Mouse (Mus musculus) fibroblast of lung, adult 2 months (primary cell): ENCODE measurements around the gene Lrg1.

ENCODE experiments used
- DNase-seq: peaks from one replicate; pipeline ENCODE4 v3.0.0-alpha.2; 2011; ENCODE audit warnings: low read depth

The Lrg1 gene

GRCm38 (mm10) chr17:56134463-56134971 lies 12.7 kb upstream of the Lrg1 start:
- DNase-seq, result no peak

- no peak for DNase-seq
These were observed 11.9 kb upstream of the Lrg1 start for GRCm38 (mm10) chr17:56133457-56134363.

GRCm38 (mm10) chr17:56132661-56133060 lies 10.9 kb upstream of the Lrg1 start:
- no peak for DNase-seq

GRCm38 (mm10) chr17:56131814-56132213 lies 10.0 kb upstream of the Lrg1 start:
- no peak for DNase-seq

- no peak for DNase-seq
These were observed 9.3 kb upstream of the Lrg1 start for GRCm38 (mm10) chr17:56131136-56131535.

- DNase-seq, result no peak
These were observed 6.4 kb upstream of the Lrg1 start for GRCm38 (mm10) chr17:56128246-56128645.

GRCm38 (mm10) chr17:56126175-56126574 lies 4.4 kb upstream of the Lrg1 start:
- no peak for DNase-seq

- no peak for DNase-seq
These were observed 3.5 kb upstream of the Lrg1 start for GRCm38 (mm10) chr17:56125276-56125630.

GRCm38 (mm10) chr17:56124377-56125275 lies 2.8 kb upstream of the Lrg1 start:
- DNase-seq, result peak; percentile 35

GRCm38 (mm10) chr17:56123681-56124340 lies 2.0 kb upstream of the Lrg1 start:
- DNase-seq, result no peak

GRCm38 (mm10) chr17:56123161-56123560 lies 1.4 kb upstream of the Lrg1 start:
- DNase-seq, result no peak

GRCm38 (mm10) chr17:56119981-56120880 lies 1.6 kb downstream of the Lrg1 start:
- no peak for DNase-seq

- no peak for DNase-seq
These were observed 2.4 kb downstream of the Lrg1 start for GRCm38 (mm10) chr17:56119431-56119830.

GRCm38 (mm10) chr17:56117251-56117710 lies 4.5 kb downstream of the Lrg1 start, which contains the start of gene Plin5:
TSS of gene Plin5 (minus strand) at chr17:56117596.
- no peak for DNase-seq

GRCm38 (mm10) chr17:56116193-56116592 lies 5.6 kb downstream of the Lrg1 start:
- no peak for DNase-seq

- DNase-seq, result no peak
These were observed 9.1 kb downstream of the Lrg1 start for GRCm38 (mm10) chr17:56112743-56113142.

GRCm38 (mm10) chr17:56111864-56112263 lies 9.9 kb downstream of the Lrg1 start:
- no peak for DNase-seq

GRCm38 (mm10) chr17:56111021-56111420 lies 10.8 kb downstream of the Lrg1 start:
- no peak for DNase-seq

- no peak for DNase-seq
These were observed 11.2 kb downstream of the Lrg1 start for GRCm38 (mm10) chr17:56110571-56110970.

GRCm38 (mm10) chr17:56109219-56110051 lies 12.4 kb downstream of the Lrg1 start, which contains the start of gene Plin4:
TSS of gene Plin4 (minus strand) at chr17:56109803.
- DNase-seq, result peak; percentile 59
